Mouse (Mus musculus) liver, adult 2 months (tissue): ENCODE results near the gene Srl. TPM values are rescaled to one million over a fixed set of nuclear protein-coding genes. Genes with fewer than 3 reads are reported as not detected.
A peak's percentile ranks its signal among the peaks of the same experiment; 100 is the strongest.
"Not testable (repeated sequence)": the region's sequence is repeated elsewhere in the genome, so short reads cannot be mapped to it uniquely, and the experiment has no call there.

Source experiments
- DNase-seq: peaks from one replicate; pipeline ENCODE4 v3.0.0-alpha.2; 2011; ENCODE audit warnings: low read depth, low spot score; ENCODE audit errors: extremely low read depth
- H3K27ac ChIP-seq: fragments of 200-500 bp; replicated peaks from 2 replicates; pipeline ENCODE4 v1.5.1; 2012; ENCODE audit warnings: low read depth, mild to moderate bottlenecking, control low read depth, inconsistent platforms, low read length; ENCODE audit not compliant: insufficient read depth
- H3K27me3 ChIP-seq: fragments of 200-500 bp; 2 replicates; pipeline ENCODE4 v1.6.1; 2012; ENCODE audit warnings: mild to moderate bottlenecking, moderate library complexity, low read length, inconsistent platforms; ENCODE audit not compliant: control insufficient read depth, insufficient read depth
- H3K36me3 ChIP-seq: fragments of 200-500 bp; 2 replicates; pipeline ENCODE4 v1.6.1; 2012; ENCODE audit warnings: low read length, inconsistent platforms; ENCODE audit not compliant: control insufficient read depth, insufficient read depth
- H3K4me1 ChIP-seq: fragments of 200-500 bp; 2 replicates; pipeline ENCODE4 v1.6.1; 2011; ENCODE audit warnings: low read length; ENCODE audit not compliant: control insufficient read depth, insufficient read depth
- H3K4me3 ChIP-seq: fragments of 200-500 bp; 2 replicates; pipeline ENCODE4 v1.5.1; 2011; ENCODE audit warnings: low read depth, mild to moderate bottlenecking, control low read depth, low read length, moderate library complexity; ENCODE audit not compliant: insufficient read depth
- H3K79me2 ChIP-seq: fragments of 200-500 bp; 2 replicates; pipeline ENCODE4 v1.6.1; 2012; ENCODE audit warnings: inconsistent platforms, mild to moderate bottlenecking, low read length, moderate library complexity; ENCODE audit not compliant: control insufficient read depth, insufficient read depth
- H3K9ac ChIP-seq: fragments of 200-500 bp; 2 replicates; pipeline ENCODE4 v1.6.1; 2012; ENCODE audit warnings: low read depth, mild to moderate bottlenecking, control low read depth, inconsistent platforms, low read length
- CTCF ChIP-seq: fragments of 200-500 bp; IDR thresholded peaks from 2 replicates; pipeline ENCODE4 v1.5.1; 2011; ENCODE audit warnings: low read depth, low read length, control low read depth
- POLR2A ChIP-seq: fragments of 200-500 bp; IDR thresholded peaks from 2 replicates; pipeline ENCODE4 v1.6.1; 2011; ENCODE audit warnings: low read length, control low read depth; ENCODE audit not compliant: insufficient read depth; ENCODE audit errors: extremely low read depth
- WGBS: fragments of 180-500 bp; shearing (Covaris S2); methylation state at CpG from one replicate; pipeline ENCODE4 v1.1.7; 2018; 5-methylcytosine and 5-hydroxymethylcytosine counted together
- polyA plus RNA-seq: library from polyadenylated mRNA; depleted of rRNA; stranded (reverse); fragments of >200 nt; gene quantifications from 2 replicates; pipeline ENCODE4 v1.2.3, GENCODE M21; 2012
- total RNA-seq: library from RNA; depleted of rRNA; stranded (reverse); fragments of >200 nt; gene quantifications from 2 replicates; pipeline ENCODE4 v1.2.3, GENCODE M21; 2014

The Srl gene
- total and polyA plus RNA-seq, 2 experiments, result 0.50 to 2.1 TPM

DNA sequence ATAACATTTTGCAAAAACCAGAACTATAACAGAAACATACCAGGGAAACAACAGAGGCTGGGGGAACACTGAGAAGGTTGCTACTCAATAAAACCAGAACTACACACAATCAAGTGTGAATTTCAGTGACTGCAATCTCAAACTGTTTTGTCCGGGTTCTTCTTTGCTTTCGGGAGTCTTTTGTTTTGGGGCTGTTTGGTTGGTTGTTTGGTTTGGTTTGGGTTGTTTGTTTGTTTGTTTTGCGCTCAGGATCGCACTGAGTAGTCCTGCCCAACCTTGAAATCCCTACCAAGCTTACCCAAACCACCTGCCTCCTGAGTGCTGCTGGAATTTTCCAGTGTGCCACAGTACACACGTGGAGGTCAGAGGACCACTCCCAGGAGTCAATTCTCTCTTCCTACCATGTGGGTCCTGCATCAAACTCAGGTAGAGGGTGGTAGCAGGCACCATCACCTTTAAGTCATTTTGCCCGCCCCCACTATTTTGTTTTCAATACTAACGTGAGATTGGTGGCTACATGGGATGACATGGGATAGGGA lies 689 bp upstream of the Srl start:
- Histone ChIP-seq H3K4me3 (no peak overlapping the region), H3K27ac (no peak overlapping the region), H3K4me1 (peaks cover 2% of the 10 kb centered on the region; the same call in 1 of the 2 replicates), H3K79me2 (no peaks in the 10 kb centered on the region), H3K36me3 (peaks cover 4% of the 10 kb centered on the region; the same call in 1 of the 2 replicates), H3K9ac (0 out of 2 replicates have a peak overlapping the region, but pooled peaks have one; percentile 1), H3K27me3 (no peaks in the 10 kb centered on the region)
- TF ChIP-seq POLR2A (no peak), CTCF (no peak)
- DNase-seq, result peak; percentile 18
- WGBS, result 33% methylated on average over 7 of the region's 7 CpGs

DNA sequence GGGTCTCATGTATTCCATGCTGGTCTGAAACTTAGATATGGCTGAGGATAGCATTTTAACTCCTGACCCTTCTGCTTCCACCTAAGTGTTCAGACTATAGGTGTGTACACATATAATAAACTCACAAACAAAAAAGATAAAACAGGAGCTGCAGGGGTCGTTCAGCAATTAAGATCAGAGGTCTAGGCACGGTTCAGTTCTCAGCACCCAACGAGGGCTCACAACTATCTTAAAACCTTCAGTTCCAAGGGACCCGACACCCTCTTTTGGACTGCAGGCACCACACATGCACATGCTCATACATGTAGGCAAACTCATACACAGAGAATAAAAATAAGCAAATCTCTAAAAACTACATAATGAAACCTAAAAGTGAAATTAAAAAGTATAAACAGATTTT lies 583 bp downstream of the Srl start:
- Histone ChIP-seq H3K4me3 (no peak overlapping the region), H3K79me2 (no peaks in the 10 kb centered on the region), H3K9ac (no peak overlapping the region), H3K27ac (no peak overlapping the region), H3K4me1 (peaks cover 2% of the 10 kb centered on the region; the same call in 1 of the 2 replicates), H3K36me3 (0 out of 2 replicates have a peak, but pooled peaks cover 4% of the 10 kb centered on the region), H3K27me3 (no peaks in the 10 kb centered on the region)
- WGBS, result 70% methylated on average over 4 of the region's 4 CpGs
- TF ChIP-seq CTCF (no peak), POLR2A (no peak)
- DNase-seq, result no peak

DNA sequence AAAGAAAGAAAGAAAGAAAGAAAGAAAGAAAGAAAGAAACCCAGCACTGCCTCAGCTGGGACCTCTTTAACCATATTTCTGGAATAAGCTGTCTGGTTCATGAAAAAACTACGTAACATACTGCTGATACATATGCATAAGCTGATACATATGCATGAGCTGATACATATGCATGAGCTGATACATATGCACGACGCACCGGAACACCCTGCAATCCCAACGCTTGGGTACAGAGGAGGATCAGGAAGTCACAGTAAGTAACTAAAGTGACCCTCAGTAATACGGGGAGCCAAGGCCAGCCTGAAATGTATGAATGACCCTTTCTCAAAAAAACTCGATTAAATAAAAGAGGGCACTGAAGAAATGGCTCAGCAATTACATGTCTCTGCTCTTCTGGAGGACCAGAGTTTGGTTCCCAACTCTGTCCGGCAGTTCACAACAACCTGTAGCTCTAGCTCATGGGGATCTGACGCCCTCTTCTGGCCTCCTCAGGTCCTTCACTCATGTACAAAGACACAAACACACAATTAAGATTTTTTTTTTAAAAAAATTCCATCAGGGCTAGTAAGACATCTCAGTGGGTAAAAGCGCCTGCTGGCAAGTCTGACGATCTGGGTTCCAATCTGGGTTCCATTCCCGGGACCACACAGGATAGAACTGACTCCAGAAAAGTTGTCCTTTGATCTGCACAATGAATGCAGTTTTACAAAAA lies 1.4 kb downstream of the Srl start:
- H3K27ac ChIP-seq, result no peak overlapping the region
- no peaks in the 10 kb centered on the region for H3K27me3 ChIP-seq
- H3K9ac ChIP-seq, result no peak overlapping the region
- WGBS, result 90% methylated on average over 12 of the region's 12 CpGs
- DNase-seq, result peak; percentile 16
- H3K36me3 ChIP-seq, result 0 out of 2 replicates have a peak, but pooled peaks cover 4% of the 10 kb centered on the region
- H3K4me1 ChIP-seq, result peaks cover 2% of the 10 kb centered on the region; the same call in 1 of the 2 replicates
- no peaks in the 10 kb centered on the region for H3K79me2 ChIP-seq
- H3K4me3 ChIP-seq, result no peak overlapping the region
- TF ChIP-seq CTCF (no peak), POLR2A (no peak)

DNA sequence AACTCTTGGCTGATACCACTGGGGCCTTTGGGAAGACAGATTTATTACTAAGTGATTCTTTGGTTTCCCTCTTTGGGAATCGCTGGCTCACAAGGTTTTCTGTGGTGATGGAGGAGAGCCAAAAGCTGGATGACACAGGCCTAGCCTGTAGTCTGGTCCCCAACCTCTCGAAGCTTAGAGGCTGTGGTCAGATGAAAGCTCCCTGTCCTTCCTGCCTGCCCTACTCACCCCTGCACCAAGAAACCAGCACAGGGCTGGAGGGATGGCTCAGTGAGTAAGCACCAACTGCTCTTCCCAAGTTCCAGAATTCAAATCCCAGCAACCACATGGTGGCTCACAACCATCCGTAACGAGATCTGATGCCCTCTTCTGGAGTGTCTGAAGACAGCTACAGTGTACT lies 2.1 kb downstream of the Srl start:
- 86% methylated on average over 4 of the region's 4 CpGs for WGBS
- Histone ChIP-seq H3K27me3 (no peaks in the 10 kb centered on the region), H3K9ac (no peak overlapping the region), H3K79me2 (no peaks in the 10 kb centered on the region), H3K36me3 (no peaks in the 10 kb centered on the region), H3K4me1 (peaks cover 2% of the 10 kb centered on the region; the same call in 1 of the 2 replicates), H3K4me3 (no peak overlapping the region), H3K27ac (no peak overlapping the region)
- TF ChIP-seq POLR2A, result no peak
- TF ChIP-seq CTCF, result no peak
- DNase-seq, result no peak

DNA sequence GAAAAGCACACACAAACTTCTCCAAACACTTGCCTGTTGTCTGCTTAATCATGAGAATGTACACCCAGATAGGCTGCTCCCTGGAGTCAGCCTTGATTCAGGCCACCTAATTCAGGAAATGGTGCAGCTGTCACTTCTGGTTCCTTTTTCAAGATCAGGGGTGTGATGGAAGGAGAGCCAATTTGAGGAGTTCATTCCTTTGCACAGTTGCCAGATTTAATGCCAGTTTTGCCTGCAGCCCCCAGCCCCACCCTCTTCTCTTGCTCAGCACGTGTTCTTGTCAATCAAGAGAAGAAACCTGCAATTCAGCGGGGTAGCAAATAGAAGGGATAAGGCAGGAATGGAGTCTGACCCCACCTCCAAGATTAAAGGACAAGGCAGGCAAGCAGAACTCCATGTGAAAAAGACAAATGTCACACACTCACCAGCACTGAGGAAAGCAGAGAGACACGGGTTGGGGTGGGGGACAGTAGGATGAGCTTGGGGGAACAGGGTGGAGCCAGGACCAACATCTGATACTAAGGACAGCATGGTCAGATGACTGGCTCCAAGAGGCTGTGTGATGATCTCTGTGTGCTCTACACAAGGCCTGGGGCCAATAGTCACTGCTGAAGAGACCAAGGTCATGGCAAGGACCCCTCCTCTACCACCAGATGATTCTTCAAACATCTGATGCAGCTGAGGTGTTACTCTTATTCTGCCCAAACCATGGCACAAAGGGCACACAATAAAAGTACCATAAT lies 3.8 kb downstream of the Srl start:
- no peak overlapping the region for H3K4me3 ChIP-seq
- no peak for DNase-seq
- no peaks in the 10 kb centered on the region for H3K79me2 ChIP-seq
- H3K4me1 ChIP-seq, result peaks cover 2% of the 10 kb centered on the region; the same call in 1 of the 2 replicates
- TF ChIP-seq POLR2A (no peak), CTCF (no peak)
- H3K36me3 ChIP-seq, result no peaks in the 10 kb centered on the region
- H3K27ac ChIP-seq, result no peak overlapping the region
- 73% methylated on average over 3 of the region's 3 CpGs for WGBS
- H3K9ac ChIP-seq, result no peak overlapping the region
- no peaks in the 10 kb centered on the region for H3K27me3 ChIP-seq

DNA sequence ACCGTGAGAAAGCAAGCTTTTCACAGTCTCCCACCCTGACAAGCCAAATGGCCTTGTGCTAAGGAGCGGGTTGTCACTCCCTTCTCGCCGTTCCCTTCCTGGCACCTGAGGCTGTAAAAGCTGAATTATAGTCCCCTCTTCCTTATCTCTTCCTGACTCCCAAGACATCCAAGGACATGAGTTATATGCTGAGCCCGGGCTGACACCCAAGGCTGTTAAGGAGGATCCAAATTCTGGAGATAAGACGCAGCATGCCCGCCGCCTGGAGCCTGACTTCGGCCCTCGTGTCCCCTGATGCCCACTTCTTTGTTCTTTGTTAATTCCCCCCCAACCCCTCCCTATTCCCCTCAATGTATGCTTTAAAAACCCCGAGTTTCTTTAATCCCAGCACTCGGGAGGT lies 14.2 kb downstream of the Srl start:
- not testable (repeated sequence) for DNase-seq, H3K27ac ChIP-seq, H3K36me3 ChIP-seq, H3K27me3 ChIP-seq, H3K79me2 ChIP-seq, H3K9ac ChIP-seq, H3K4me3 ChIP-seq, H3K4me1 ChIP-seq
- 91% methylated on average over 12 of the region's 12 CpGs for WGBS
